Mouse (Mus musculus) forebrain, postnatal 0 days (tissue): ENCODE measurements around the gene Pax5. TPM values are rescaled to one million over a fixed set of nuclear protein-coding genes. Genes with fewer than 3 reads are reported as not detected.

ENCODE experiments used
- ATAC-seq: fragments of 200-750 bp; cut with Nextera tagmentation; 2 replicates; pipeline ENCODE4 v1.8.0; 2017; ENCODE audit warnings: mild to moderate bottlenecking, moderate library complexity
- DNase-seq: peaks from one replicate; pipeline ENCODE4 v3.0.0-alpha.2; 2015
- H3K27ac ChIP-seq: fragments of 300-500 bp; sonication (generic); 2 replicates; pipeline ENCODE4 v1.5.1; 2014; ENCODE audit warnings: low read depth, mild to moderate bottlenecking, antibody characterized with exemption, low read length, moderate library complexity, mixed read lengths
- H3K27me3 ChIP-seq: fragments of 300-500 bp; sonication (generic); 2 replicates; pipeline ENCODE4 v1.6.1; 2014; ENCODE audit warnings: mild to moderate bottlenecking, low read length, mixed read lengths; ENCODE audit not compliant: insufficient read depth
- H3K36me3 ChIP-seq: fragments of 300-500 bp; sonication (generic); 2 replicates; pipeline ENCODE4 v1.6.1; 2014; ENCODE audit warnings: mild to moderate bottlenecking, moderate library complexity; ENCODE audit not compliant: insufficient read depth
- H3K4me1 ChIP-seq: fragments of 300-500 bp; sonication (generic); 2 replicates; pipeline ENCODE4 v1.6.1; 2014; ENCODE audit warnings: antibody characterized with exemption; ENCODE audit not compliant: insufficient read depth
- H3K4me2 ChIP-seq: fragments of 300-500 bp; sonication (generic); 2 replicates; pipeline ENCODE4 v1.6.1; 2014; ENCODE audit warnings: low read depth, mild to moderate bottlenecking, moderate library complexity
- H3K4me3 ChIP-seq: fragments of 300-500 bp; sonication (generic); 2 replicates; pipeline ENCODE4 v1.5.1; 2014; ENCODE audit warnings: low read depth, low read length, mixed read lengths
- H3K9ac ChIP-seq: fragments of 300-500 bp; sonication (generic); 2 replicates; pipeline ENCODE4 v1.6.1; 2014; ENCODE audit warnings: mild to moderate bottlenecking
- H3K9me3 ChIP-seq: fragments of 300-500 bp; sonication (generic); 2 replicates; pipeline ENCODE4 v1.6.1; 2016; ENCODE audit warnings: low read length
- CTCF ChIP-seq: sonication (generic); IDR thresholded peaks from 2 replicates; pipeline ENCODE4 v1.5.1; 2016; ENCODE audit warnings: antibody characterized with exemption, control low read depth, low read depth
- WGBS: fragments of 180-500 bp; shearing (Covaris S2); extraction: QIAGEN DNeasy Blood & Tissue Kit; methylation state at CpG from one replicate; pipeline ENCODE4 v1.1.7; 2014; 5-methylcytosine and 5-hydroxymethylcytosine counted together
- polyA plus RNA-seq: library from polyadenylated mRNA; unstranded; fragments of >200 nt; fragmentation: Nextera tagmentation; extraction: Ambion mirVana; gene quantifications from 2 replicates; pipeline ENCODE4 v1.2.1, GENCODE M21; 2015
- total RNA-seq: library from RNA; depleted of rRNA; stranded (reverse); fragments of >200 nt; gene quantifications from 2 replicates; pipeline ENCODE4 v1.2.3, GENCODE M21; 2014

Pax5 gene
- total and polyA plus RNA-seq, 2 experiments from 2014 or later = 0.01 to 0.14 TPM

- WGBS = 4% methylated on average over 25 of the region's 25 CpGs
- ATAC-seq (no peak), DNase-seq (no peak)
- H3K27me3 ChIP-seq = peaks cover 66% of the 10 kb centered on the region
- H3K4me1 ChIP-seq = no peaks in the 10 kb centered on the region
- no peaks in the 10 kb centered on the region for H3K9me3 ChIP-seq
- no peak overlapping the region for H3K27ac ChIP-seq
- H3K9ac ChIP-seq = no peak overlapping the region
- peak overlapping the region; percentile 8; the same call in 1 of the 2 replicates for H3K4me2 ChIP-seq
- no peak for TF ChIP-seq CTCF
- no peaks in the 10 kb centered on the region for H3K36me3 ChIP-seq
- no peak overlapping the region for H3K4me3 ChIP-seq
Measured at GRCm38 (mm10) chr4:44712051-44712700, 1.9 kb upstream of the Pax5 start.

GRCm38 (mm10) chr4:44711136-44711900, 1.0 kb upstream of the Pax5 start:
- Histone ChIP-seq H3K4me2 (no peak overlapping the region), H3K4me1 (no peaks in the 10 kb centered on the region), H3K4me3 (no peak overlapping the region), H3K9me3 (no peaks in the 10 kb centered on the region), H3K27me3 (peaks cover 69% of the 10 kb centered on the region), H3K27ac (no peak overlapping the region), H3K9ac (no peak overlapping the region), H3K36me3 (no peaks in the 10 kb centered on the region)
- TF ChIP-seq CTCF = no peak
- WGBS = 2% methylated on average over 25 of the region's 25 CpGs
- no peak for DNase-seq
- no peak for ATAC-seq

- TF ChIP-seq CTCF = no peak
- WGBS = 2% methylated on average over 30 of the region's 30 CpGs
- no peak for DNase-seq
- Histone ChIP-seq H3K9me3 (no peaks in the 10 kb centered on the region), H3K4me2 (no peak overlapping the region), H3K27ac (no peak overlapping the region), H3K36me3 (no peaks in the 10 kb centered on the region), H3K4me3 (no peak overlapping the region), H3K9ac (no peak overlapping the region), H3K4me1 (no peaks in the 10 kb centered on the region), H3K27me3 (peaks cover 74% of the 10 kb centered on the region)
- no peak for ATAC-seq
Measured at GRCm38 (mm10) chr4:44710701-44711097, 412 bp upstream of the Pax5 start.

GRCm38 (mm10) chr4:44709091-44709695, 1.1 kb downstream of the Pax5 start:
- Histone ChIP-seq H3K9ac (no peak overlapping the region), H3K4me2 (no peak overlapping the region), H3K36me3 (no peaks in the 10 kb centered on the region), H3K27me3 (peaks cover 79% of the 10 kb centered on the region), H3K9me3 (no peaks in the 10 kb centered on the region), H3K27ac (no peak overlapping the region), H3K4me3 (no peak overlapping the region), H3K4me1 (no peaks in the 10 kb centered on the region)
- no peak for ATAC-seq
- DNase-seq = no peak
- TF ChIP-seq CTCF = no peak

- Histone ChIP-seq H3K4me1 (no peaks in the 10 kb centered on the region), H3K4me2 (no peak overlapping the region), H3K27ac (no peak overlapping the region), H3K27me3 (peaks cover 79% of the 10 kb centered on the region), H3K9me3 (no peaks in the 10 kb centered on the region), H3K4me3 (no peak overlapping the region), H3K36me3 (no peaks in the 10 kb centered on the region), H3K9ac (no peak overlapping the region)
- DNase-seq = no peak
- ATAC-seq = no peak
- 53% methylated on average over 8 of the region's 8 CpGs for WGBS
- no peak for TF ChIP-seq CTCF
Measured at GRCm38 (mm10) chr4:44708311-44708710, 2.0 kb downstream of the Pax5 start.

- no peaks in the 10 kb centered on the region for H3K4me1 ChIP-seq
- no peak overlapping the region for H3K9ac ChIP-seq
- no peaks in the 10 kb centered on the region for H3K9me3 ChIP-seq
- no peak for DNase-seq
- no peak for TF ChIP-seq CTCF
- H3K4me3 ChIP-seq = no peak overlapping the region
- no peak for ATAC-seq
- no peaks in the 10 kb centered on the region for H3K36me3 ChIP-seq
- WGBS = 39% methylated on average over 1 of the region's 1 CpGs
- no peak overlapping the region for H3K4me2 ChIP-seq
- H3K27ac ChIP-seq = no peak overlapping the region
- peaks cover 78% of the 10 kb centered on the region for H3K27me3 ChIP-seq
Measured at GRCm38 (mm10) chr4:44706865-44707264, 3.4 kb downstream of the Pax5 start.

- ATAC-seq (no peak), DNase-seq (no peak)
- no peaks in the 10 kb centered on the region for H3K9me3 ChIP-seq
- H3K4me1 ChIP-seq = no peaks in the 10 kb centered on the region
- H3K27me3 ChIP-seq = peaks cover 75% of the 10 kb centered on the region
- no peak overlapping the region for H3K27ac ChIP-seq
- H3K4me3 ChIP-seq = no peak overlapping the region
- H3K36me3 ChIP-seq = no peaks in the 10 kb centered on the region
- no peak overlapping the region for H3K9ac ChIP-seq
- 5% methylated on average over 7 of the region's 7 CpGs for WGBS
- H3K4me2 ChIP-seq = no peak overlapping the region
- no peak for TF ChIP-seq CTCF
Measured at GRCm38 (mm10) chr4:44705967-44706366, 4.3 kb downstream of the Pax5 start.
